Mouse (Mus musculus) heart, embryonic 14.5 days (tissue): ENCODE measurements around the gene Skida1. TPM values are rescaled to one million over a fixed set of nuclear protein-coding genes. Genes with fewer than 3 reads are reported as not detected.

Experiments used
- ATAC-seq: fragments of 200-750 bp; cut with Nextera tagmentation; 2 replicates; pipeline ENCODE4 v1.8.0; 2017; ENCODE audit warnings: low read depth, moderate TSS enrichment; ENCODE audit not compliant: insufficient number of reproducible peaks, insufficient read depth, low FRiP score
- H3K27ac ChIP-seq, 2 experiments: fragments of 200-500 bp in 1 of 2; fragments of 300-500 bp in 1 of 2; sonication (generic) in 1 of 2; replicated peaks in 1 of 2; 2 replicates each; pipeline ENCODE4 v1.5.1; 2012 to 2014; ENCODE audit warnings: low read depth in 2 of 2, low read length in 2 of 2, control low read depth in 1 of 2, mild to moderate bottlenecking in 1 of 2, mixed read lengths in 1 of 2; ENCODE audit not compliant: control insufficient read depth in 1 of 2, insufficient read depth in 1 of 2
- H3K27me3 ChIP-seq: fragments of 300-500 bp; sonication (generic); 2 replicates; pipeline ENCODE4 v1.6.1; 2014; ENCODE audit warnings: mild to moderate bottlenecking, low read length, control low read depth; ENCODE audit not compliant: control insufficient read depth, insufficient read depth
- H3K36me3 ChIP-seq: fragments of 300-500 bp; sonication (generic); 2 replicates; pipeline ENCODE4 v1.6.1; 2014; ENCODE audit warnings: mild to moderate bottlenecking, control low read depth, low read length, mixed read lengths; ENCODE audit not compliant: control insufficient read depth, insufficient read depth
- H3K4me1 ChIP-seq, 2 experiments: fragments of 200-500 bp in 1 of 2; fragments of 300-500 bp in 1 of 2; sonication (generic) in 1 of 2; 2 replicates each; pipeline ENCODE4 v1.6.1; 2012 to 2014; ENCODE audit warnings: low read length in 2 of 2, control low read depth in 1 of 2, mixed read lengths in 1 of 2; ENCODE audit not compliant: control insufficient read depth in 2 of 2, insufficient read depth in 2 of 2
- H3K4me2 ChIP-seq: fragments of 300-500 bp; sonication (generic); 2 replicates; pipeline ENCODE4 v1.6.1; 2014; ENCODE audit warnings: mild to moderate bottlenecking, low read length
- H3K4me3 ChIP-seq, 2 experiments: fragments of 200-500 bp in 1 of 2; fragments of 300-500 bp in 1 of 2; sonication (generic) in 1 of 2; 2 replicates each; pipeline ENCODE4 v1.5.1; 2012 to 2014; ENCODE audit warnings: low read length in 2 of 2, mild to moderate bottlenecking in 2 of 2, control low read depth in 1 of 2, low read depth in 1 of 2, moderate library complexity in 1 of 2; ENCODE audit not compliant: control insufficient read depth in 1 of 2, insufficient read depth in 1 of 2
- H3K9ac ChIP-seq: fragments of 300-500 bp; sonication (generic); 2 replicates; pipeline ENCODE4 v1.6.1; 2014; ENCODE audit warnings: mild to moderate bottlenecking, low read length
- H3K9me3 ChIP-seq: fragments of 300-500 bp; sonication (generic); 2 replicates; pipeline ENCODE4 v1.6.1; 2016; ENCODE audit warnings: low read length, control low read depth; ENCODE audit not compliant: control insufficient read depth
- whole genome bisulfite sequencing: fragments of 180-500 bp; shearing (Covaris S2); extraction: QIAGEN DNeasy Blood & Tissue Kit; methylation state at CpG from one replicate; pipeline ENCODE4 v1.1.7; 2014; 5-methylcytosine and 5-hydroxymethylcytosine counted together
- polyA plus RNA-seq: library from polyadenylated mRNA; unstranded; fragments of >200 nt; fragmentation: Nextera tagmentation; extraction: Ambion mirVana; gene quantifications from 2 replicates; pipeline ENCODE4 v1.2.1, GENCODE M21; 2014

The Skida1 gene
- polyA plus RNA-seq, 1 experiment from 2014 or later = 6.4 TPM

DNA sequence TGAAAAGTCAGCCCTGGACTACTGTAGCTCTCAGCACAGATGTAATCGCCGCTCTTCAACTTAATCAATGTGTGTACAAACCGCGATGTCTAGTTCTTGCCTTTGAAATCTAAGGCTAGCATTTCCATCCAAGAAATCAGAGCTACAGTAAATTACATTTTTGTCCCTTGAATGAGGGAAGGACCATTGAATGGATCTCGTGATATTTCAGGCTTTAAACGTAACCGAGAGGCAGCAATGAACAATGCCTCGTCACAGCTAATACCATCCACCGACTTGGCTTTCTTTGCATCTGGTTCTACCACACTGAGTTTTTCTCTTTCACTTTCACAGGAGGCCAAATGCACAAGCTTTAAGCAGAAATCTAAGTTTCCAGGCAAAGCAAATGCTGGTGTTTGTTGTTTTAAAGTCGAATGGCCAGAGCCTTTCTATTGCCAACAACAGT lies 1.7 kb upstream of the Skida1 start:
- peak overlapping the region; percentile 76 to 99 for H3K27ac ChIP-seq
- H3K4me2 ChIP-seq = peak overlapping the region; percentile 94
- H3K4me3 ChIP-seq = peak overlapping the region; percentile 26 to 89; a peak in 3 of 4 replicates
- no peaks in the 10 kb centered on the region for H3K36me3 ChIP-seq
- peak overlapping the region; percentile 99 for H3K9ac ChIP-seq
- 9% methylated on average over 10 of the region's 10 CpGs for WGBS
- H3K9me3 ChIP-seq = no peaks in the 10 kb centered on the region
- H3K4me1 ChIP-seq = peaks cover 9 to 15% of the 10 kb centered on the region in 2 experiments; a peak in 3 of 4 replicates
- no peaks in the 10 kb centered on the region for H3K27me3 ChIP-seq
- ATAC-seq = no peak

DNA sequence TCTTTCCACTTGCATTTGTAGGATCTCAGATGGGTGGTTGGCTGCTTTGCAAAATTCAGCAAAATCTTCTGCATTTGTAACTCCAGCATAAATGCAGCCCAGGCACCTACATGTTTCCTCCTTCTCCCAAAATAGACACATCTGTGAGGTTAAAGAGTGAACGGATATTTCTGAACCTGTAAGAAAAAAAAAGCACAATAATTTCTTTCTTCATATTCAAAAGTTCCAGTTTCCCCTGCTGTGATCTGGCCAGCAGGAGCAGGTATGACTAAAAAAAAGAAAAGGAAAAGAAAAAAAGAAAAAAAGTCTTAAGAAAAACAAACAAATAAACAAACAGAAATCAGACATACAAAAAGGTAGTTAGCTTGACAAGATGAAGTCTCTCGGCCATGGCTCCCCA lies 1.2 kb upstream of the Skida1 start:
- WGBS = 6% methylated on average over 2 of the region's 2 CpGs
- H3K4me2 ChIP-seq = peak overlapping the region; percentile 94
- peak overlapping the region in 1 of 2 experiments; percentile 89; a peak in 2 of 4 replicates for H3K4me3 ChIP-seq
- H3K9me3 ChIP-seq = no peaks in the 10 kb centered on the region
- no peaks in the 10 kb centered on the region for H3K36me3 ChIP-seq
- ATAC-seq = no peak
- H3K27me3 ChIP-seq = no peaks in the 10 kb centered on the region
- H3K9ac ChIP-seq = peak overlapping the region; percentile 99
- H3K4me1 ChIP-seq = peaks cover 9 to 15% of the 10 kb centered on the region in 2 experiments; a peak in 3 of 4 replicates
- H3K27ac ChIP-seq = peak overlapping the region; percentile 96 to 99

DNA sequence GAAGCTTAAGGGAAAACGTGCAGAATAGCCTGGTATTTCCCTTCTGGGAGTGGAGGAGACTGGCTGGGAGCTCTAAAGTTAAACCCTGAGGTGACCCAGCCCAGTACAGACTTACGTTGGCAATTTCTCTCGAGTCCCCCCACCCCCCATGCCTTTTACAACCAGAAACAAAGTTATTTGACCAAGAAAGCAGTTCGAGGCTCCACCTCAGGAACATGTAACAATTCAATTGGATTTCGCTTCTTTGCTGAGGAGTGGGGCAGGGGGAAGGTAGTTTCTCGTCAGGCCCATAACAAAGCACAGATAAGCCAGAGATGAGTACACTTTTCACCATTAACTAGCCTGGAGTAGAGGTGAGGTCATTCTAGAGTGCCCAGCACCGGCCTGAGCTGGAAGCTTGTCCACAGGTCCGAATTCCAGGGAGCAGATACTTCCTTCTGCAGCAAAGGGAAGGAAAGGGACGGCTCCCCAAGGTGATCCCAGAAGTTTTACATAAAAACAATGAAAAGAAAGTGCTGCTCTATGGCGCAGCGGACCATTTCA lies 499 bp upstream of the Skida1 start:
- H3K27ac ChIP-seq = peak overlapping the region; percentile 96 to 99
- ATAC-seq = no peak

DNA sequence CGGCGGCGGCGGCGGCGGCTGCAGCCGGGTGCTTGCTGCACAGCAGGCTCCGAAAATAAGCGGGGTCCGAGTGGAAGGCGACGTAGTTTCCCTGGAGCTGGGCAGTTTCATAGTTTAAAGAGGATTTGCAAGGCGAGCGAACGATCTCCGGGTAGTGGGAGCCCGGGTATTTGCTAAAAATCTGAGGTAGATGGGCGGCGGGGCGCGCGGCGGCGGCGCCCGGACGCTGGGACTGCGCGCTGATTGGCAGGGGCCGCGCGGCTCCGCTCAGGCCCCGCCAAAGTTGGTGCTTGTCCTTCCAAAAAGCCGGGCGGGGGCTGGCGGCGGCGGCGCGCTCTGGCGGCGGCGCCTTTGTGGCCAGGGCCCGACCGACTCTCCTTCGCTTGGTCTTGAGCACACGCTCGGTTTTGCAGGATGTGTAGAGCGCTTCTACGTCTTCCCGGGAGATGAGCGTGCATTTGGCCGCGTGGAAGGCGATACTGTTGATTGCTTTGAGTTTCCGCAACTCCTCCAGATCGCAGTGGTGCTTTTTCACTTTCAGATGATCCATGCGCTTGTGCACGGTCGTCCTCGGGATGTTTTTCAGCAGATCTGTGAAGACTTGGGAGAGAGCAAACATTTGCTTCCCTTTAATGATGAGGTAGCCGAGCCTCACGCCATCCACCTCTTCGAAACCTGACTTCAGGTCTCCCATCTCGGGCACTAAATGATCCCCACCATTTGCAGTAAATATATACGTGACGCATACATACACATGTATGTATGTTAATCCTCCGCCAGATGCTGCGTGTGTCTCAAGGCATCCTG lies 1.0 kb downstream of the Skida1 start:
- peak; percentile 75 for ATAC-seq
- peak overlapping the region; percentile 94 for H3K4me2 ChIP-seq
- WGBS = under 1% methylated on average over 70 of the region's 70 CpGs

More for the DNA sequence above, 499 bp upstream of the Skida1 start:
- no peaks in the 10 kb centered on the region for H3K36me3 ChIP-seq
- WGBS = 5% methylated on average over 11 of the region's 11 CpGs
- H3K4me1 ChIP-seq = peaks cover 9 to 15% of the 10 kb centered on the region in 2 experiments; a peak in 3 of 4 replicates
- H3K4me3 ChIP-seq = peak overlapping the region; percentile 14 to 89
- H3K9ac ChIP-seq = peak overlapping the region; percentile 99
- H3K27me3 ChIP-seq = no peaks in the 10 kb centered on the region
- H3K4me2 ChIP-seq = peak overlapping the region; percentile 94
- H3K9me3 ChIP-seq = no peaks in the 10 kb centered on the region

DNA sequence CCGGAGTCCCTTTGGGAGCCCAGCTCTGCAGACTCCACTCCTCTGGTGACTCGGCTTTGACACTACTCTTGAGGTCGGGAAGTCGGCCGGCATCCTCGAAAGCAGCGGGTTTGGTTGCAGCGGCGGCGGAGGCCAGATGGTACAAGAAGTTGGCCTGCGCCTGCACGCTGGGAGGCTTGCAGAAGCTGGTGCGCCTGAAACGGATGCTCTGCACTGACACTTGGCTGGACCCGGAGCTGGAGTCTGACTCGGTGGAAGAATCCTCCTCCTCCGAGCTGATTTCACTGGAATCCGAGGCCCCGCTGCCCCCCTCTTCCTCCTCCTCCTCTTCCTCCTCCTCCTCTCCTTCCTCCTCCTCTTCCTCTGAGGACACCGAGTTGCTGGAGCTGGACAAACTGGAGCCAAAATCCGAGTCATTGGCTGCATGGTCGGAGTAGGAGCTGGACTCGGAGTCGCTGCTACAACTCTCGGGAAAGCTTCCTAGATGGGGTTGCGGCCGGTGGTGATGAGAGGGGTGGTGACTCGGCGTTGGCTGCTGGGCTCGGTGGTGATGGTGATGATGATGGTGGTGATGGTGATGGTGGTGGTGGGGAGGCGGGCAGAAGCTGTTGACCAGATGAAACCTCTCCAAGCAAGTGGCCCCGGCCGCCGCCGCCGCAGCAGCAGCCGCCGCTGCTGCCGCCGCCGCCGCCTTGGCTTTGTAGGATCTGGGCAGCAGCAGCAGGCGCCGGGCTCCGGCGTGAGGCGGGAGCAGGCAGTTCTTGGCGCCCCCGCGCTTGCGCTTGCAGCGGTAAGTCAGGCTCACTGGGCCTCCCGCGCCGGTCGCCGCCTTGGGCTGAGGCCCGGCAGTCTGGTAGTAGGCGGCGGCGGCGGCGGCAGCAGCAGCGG lies 1.8 kb downstream of the Skida1 start:
- Histone ChIP-seq H3K27ac (peak overlapping the region; percentile 97 to 99), H3K9ac (peak overlapping the region; percentile 99), H3K4me2 (peak overlapping the region; percentile 94), H3K27me3 (no peaks in the 10 kb centered on the region), H3K9me3 (no peaks in the 10 kb centered on the region), H3K4me3 (peak overlapping the region; percentile 80 to 89), H3K4me1 (peaks cover 7 to 30% of the 10 kb centered on the region in 2 experiments; a peak in 3 of 4 replicates), H3K36me3 (no peaks in the 10 kb centered on the region)
- WGBS = under 1% methylated on average over 64 of the region's 64 CpGs
- peak; percentile 42; the same call in 1 of the 2 replicates for ATAC-seq

More for the DNA sequence above, 1.0 kb downstream of the Skida1 start:
- Histone ChIP-seq H3K27me3 (no peaks in the 10 kb centered on the region), H3K9me3 (no peaks in the 10 kb centered on the region), H3K9ac (peak overlapping the region; percentile 99), H3K4me3 (peak overlapping the region; percentile 80 to 89), H3K36me3 (no peaks in the 10 kb centered on the region), H3K4me1 (peaks cover 7 to 22% of the 10 kb centered on the region in 2 experiments; a peak in 3 of 4 replicates), H3K27ac (peak overlapping the region; percentile 97 to 99)

DNA sequence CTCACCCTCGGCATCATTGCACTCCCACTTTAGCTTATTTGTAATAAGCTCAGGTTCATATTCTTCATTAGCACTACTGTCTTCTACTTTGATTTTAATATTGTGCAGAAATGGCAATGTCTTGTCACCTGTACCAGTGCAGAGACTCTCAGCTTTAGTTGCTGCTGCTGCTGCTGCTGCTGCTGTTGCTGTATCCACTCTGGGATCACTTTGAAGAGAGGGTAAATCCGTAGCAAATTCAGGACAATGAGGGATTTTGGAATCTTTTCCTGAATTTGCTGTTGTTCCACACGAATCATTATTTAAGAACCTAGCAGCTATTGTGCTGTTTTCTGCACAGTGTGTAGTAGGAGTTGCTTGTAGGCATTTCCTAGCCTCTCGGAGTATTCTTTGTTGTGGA lies 2.7 kb downstream of the Skida1 start:
- ATAC-seq = no peak
- H3K4me2 ChIP-seq = peak overlapping the region; percentile 94
- H3K36me3 ChIP-seq = no peaks in the 10 kb centered on the region
- H3K4me1 ChIP-seq = peaks cover 10 to 37% of the 10 kb centered on the region in 2 experiments
- no peaks in the 10 kb centered on the region for H3K9me3 ChIP-seq
- peak overlapping the region; percentile 80 to 89 for H3K4me3 ChIP-seq
- no peaks in the 10 kb centered on the region for H3K27me3 ChIP-seq
- peak overlapping the region; percentile 97 to 99 for H3K27ac ChIP-seq
- 2% methylated on average over 4 of the region's 4 CpGs for WGBS
- H3K9ac ChIP-seq = peak overlapping the region; percentile 99

DNA sequence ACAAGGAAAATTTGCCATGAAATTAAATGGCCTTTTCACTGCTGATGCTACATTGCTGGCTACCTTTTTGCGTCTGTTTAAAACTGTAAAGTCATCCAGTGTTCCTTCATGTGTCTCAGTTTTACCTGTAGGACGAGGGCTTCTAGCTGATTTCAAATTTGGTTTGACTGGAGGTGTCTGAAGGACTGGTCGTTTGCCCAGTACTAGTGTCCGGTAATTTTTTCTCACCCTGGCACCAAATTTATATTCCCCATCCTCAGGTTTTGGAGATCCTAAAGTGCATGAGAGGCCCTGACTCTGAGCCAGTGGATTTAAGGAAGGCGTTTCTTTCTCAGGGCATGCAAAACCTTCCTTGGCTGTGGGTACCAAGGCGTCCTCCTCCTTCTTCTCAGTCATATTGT lies 3.1 kb downstream of the Skida1 start:
- peak overlapping the region; percentile 80 to 89 for H3K4me3 ChIP-seq
- no peaks in the 10 kb centered on the region for H3K27me3 ChIP-seq
- peak overlapping the region; percentile 99 for H3K9ac ChIP-seq
- H3K4me2 ChIP-seq = peak overlapping the region; percentile 94
- H3K27ac ChIP-seq = peak overlapping the region; percentile 97 to 99
- peaks cover 14 to 41% of the 10 kb centered on the region in 2 experiments for H3K4me1 ChIP-seq
- 17% methylated on average over 6 of the region's 6 CpGs for WGBS
- ATAC-seq = no peak
- H3K36me3 ChIP-seq = no peaks in the 10 kb centered on the region
- no peaks in the 10 kb centered on the region for H3K9me3 ChIP-seq
